Mouse (Mus musculus): ENCODE data around the gene Rprd2. TPM values are rescaled to one million over a fixed set of nuclear protein-coding genes. Genes with fewer than 3 reads are reported as not detected.
"Not testable (repeated sequence)": the region's sequence is repeated elsewhere in the genome, so short reads cannot be mapped to it uniquely, and the experiment has no call there.

Gene Rprd2
- 10 to 100 TPM; 65.2 to 69.4 TPM for total RNA-seq (2021)

GRCm38 (mm10) chr3:95818571-95819288 is at the start of gene Rprd2:
Gene Rprd2 (minus strand): TSS chr3:95818863.
- intact Hi-C loops (cut with DNase I): no loop called here
- peak; percentile 80 to 82 for DNase-seq (ENCODE audit: low spot score in 2 of 2)

GRCm38 (mm10) chr3:95867408-95867807 is 48.7 kb upstream of the Rprd2 start:
- DNase-seq (ENCODE audit: low spot score in 2 of 2): no peak
- intact Hi-C loops (cut with DNase I): no loop called here

- intact Hi-C loops (cut with DNase I): no loop called here
- DNase-seq (ENCODE audit: low spot score in 2 of 2): no peak
Measured at GRCm38 (mm10) chr3:95866071-95866470, 47.4 kb upstream of the Rprd2 start.

- intact Hi-C loops (cut with DNase I): loop anchor here (2.0 kb wide), 1 partner anchor 17 kb away; the partner anchor contains the start of gene Ciart
- DNase-seq (ENCODE audit: low spot score in 2 of 2): no peak
Measured at GRCm38 (mm10) chr3:95865571-95865970, 46.9 kb upstream of the Rprd2 start.

GRCm38 (mm10) chr3:95865050-95865449 is 46.4 kb upstream of the Rprd2 start:
- DNase-seq (ENCODE audit: low spot score in 2 of 2): peak; percentile 72 to 95
- intact Hi-C loops (cut with DNase I): loop anchor here (2.0 kb wide), 1 partner anchor 18 kb away; the partner anchor contains the start of gene Ciart

- intact Hi-C loops (cut with DNase I): no loop called here
- no peak for DNase-seq (ENCODE audit: low spot score in 2 of 2)
Measured at GRCm38 (mm10) chr3:95863578-95863977, 44.9 kb upstream of the Rprd2 start.

GRCm38 (mm10) chr3:95861796-95862195 is 43.1 kb upstream of the Rprd2 start:
- DNase-seq (ENCODE audit: low spot score in 2 of 2): peak; percentile 74 to 83
- intact Hi-C loops (cut with DNase I): loop anchor here (1.0 to 2.0 kb wide), 2 partner anchors 46 to 191 kb away; no protein-coding TSS in a partner anchor

- intact Hi-C loops (cut with DNase I): loop anchor here (1.0 to 2.0 kb wide), 2 partner anchors 46 to 192 kb away; no protein-coding TSS in a partner anchor
Measured at GRCm38 (mm10) chr3:95861216-95861615, 42.6 kb upstream of the Rprd2 start.

GRCm38 (mm10) chr3:95860323-95860722 is 41.7 kb upstream of the Rprd2 start:
- DNase-seq (ENCODE audit: low spot score in 2 of 2): no peak
- intact Hi-C loops (cut with DNase I): loop anchor here (2.0 kb wide), 1 partner anchor 192 kb away; no protein-coding TSS in a partner anchor

More at GRCm38 (mm10) chr3:95861216-95861615, 42.6 kb upstream of the Rprd2 start:
- DNase-seq (ENCODE audit: low spot score in 2 of 2): no peak

- intact Hi-C loops (cut with DNase I); DNase-seq (ENCODE audit: low spot score in 2 of 2): not testable (repeated sequence)
Measured at GRCm38 (mm10) chr3:95858278-95858677, 39.6 kb upstream of the Rprd2 start.

GRCm38 (mm10) chr3:95857050-95857449 is 38.4 kb upstream of the Rprd2 start:
- intact Hi-C loops (cut with DNase I); DNase-seq (ENCODE audit: low spot score in 2 of 2): not testable (repeated sequence)

GRCm38 (mm10) chr3:95856115-95856514 is 37.5 kb upstream of the Rprd2 start:
- intact Hi-C loops (cut with DNase I): no loop called here
- no peak for DNase-seq (ENCODE audit: low spot score in 2 of 2)

GRCm38 (mm10) chr3:95855502-95856089 is 36.9 kb upstream of the Rprd2 start, which contains the start of gene Prpf3:
Gene Prpf3 (minus strand): TSS chr3:95855885.
- peak; percentile 94 to 96 for DNase-seq (ENCODE audit: low spot score in 2 of 2)
- intact Hi-C loops (cut with DNase I): no loop called here

GRCm38 (mm10) chr3:95851317-95851716 is 32.7 kb upstream of the Rprd2 start:
- DNase-seq (ENCODE audit: low spot score in 2 of 2): no peak
- intact Hi-C loops (cut with DNase I): no loop called here

- intact Hi-C loops (cut with DNase I): no loop called here
- DNase-seq (ENCODE audit: low spot score in 2 of 2): no peak
Measured at GRCm38 (mm10) chr3:95850611-95851010, 31.9 kb upstream of the Rprd2 start.

- no peak for DNase-seq (ENCODE audit: low spot score in 2 of 2)
- intact Hi-C loops (cut with DNase I): loop anchor here (5.0 kb wide), 1 partner anchor 355 kb away; no protein-coding TSS in a partner anchor
Measured at GRCm38 (mm10) chr3:95842503-95843214, 24.0 kb upstream of the Rprd2 start.

- DNase-seq (ENCODE audit: low spot score in 2 of 2): no peak
- intact Hi-C loops (cut with DNase I): no loop called here
Measured at GRCm38 (mm10) chr3:95839250-95839649, 20.6 kb upstream of the Rprd2 start.

- intact Hi-C loops (cut with DNase I): no loop called here
- no peak for DNase-seq (ENCODE audit: low spot score in 2 of 2)
Measured at GRCm38 (mm10) chr3:95829053-95829452, 10.4 kb upstream of the Rprd2 start.

- intact Hi-C loops (cut with DNase I): no loop called here
- DNase-seq (ENCODE audit: low spot score in 2 of 2): no peak
Measured at GRCm38 (mm10) chr3:95826275-95826674, 7.6 kb upstream of the Rprd2 start.
